Mouse (Mus musculus): Measurements from ENCODE around the gene Wdr3. TPM values are rescaled to one million over a fixed set of nuclear protein-coding genes. Genes with fewer than 3 reads are reported as not detected.

Wdr3 gene
- total RNA-seq, 2 experiments from 2014 or later, result 9.8 to 11.4 TPM

Other genes with a start within 250 kb of the Wdr3 start
- 11.5 and 22.5 TPM in 2 replicates for gene Gdap2, start within 50 bp of the Wdr3 start, total RNA-seq (2015; ENCODE audit: low replicate concordance)
- gene Gdap2, start within 50 bp of the Wdr3 start, total RNA-seq (2017; ENCODE audit: low replicate concordance), result 3.8 and 13.5 TPM in 2 replicates